Mouse (Mus musculus) spleen, embryonic (tissue): Measurements from ENCODE around the gene Rbfox2.
"Not testable (repeated sequence)": the region's sequence is repeated elsewhere in the genome, so short reads cannot be mapped to it uniquely, and the experiment has no call there.

Experiments used
- CTCF ChIA-PET: fragments of 350-600 bp; sonication (Branson Sonifier 250); formaldehyde crosslinking; loops from one replicate; lab custom pipeline; 2022; lab: Charles Lee

Gene Rbfox2

GRCm38 (mm10) chr15:77306547-77307261 lies at the start of gene Rbfox2:
TSS of gene Rbfox2 (minus strand) at chr15:77307004.
- CTCF ChIA-PET: no interaction called here

- CTCF ChIA-PET: no interaction called here
Measured at GRCm38 (mm10) chr15:77356248-77356810, 49.5 kb upstream of the Rbfox2 start.

GRCm38 (mm10) chr15:77354848-77355551 lies 48.2 kb upstream of the Rbfox2 start:
- CTCF ChIA-PET: no interaction called here

GRCm38 (mm10) chr15:77354496-77354847 lies 47.7 kb upstream of the Rbfox2 start:
- CTCF ChIA-PET: no interaction called here

GRCm38 (mm10) chr15:77353764-77354163 lies 47.0 kb upstream of the Rbfox2 start:
- CTCF ChIA-PET: no interaction called here

- CTCF ChIA-PET: no interaction called here
Measured at GRCm38 (mm10) chr15:77352863-77353262, 46.1 kb upstream of the Rbfox2 start.

- CTCF ChIA-PET: no interaction called here
Measured at GRCm38 (mm10) chr15:77350117-77350516, 43.3 kb upstream of the Rbfox2 start.

- CTCF ChIA-PET: no interaction called here
Measured at GRCm38 (mm10) chr15:77348146-77348545, 41.3 kb upstream of the Rbfox2 start.

- CTCF ChIA-PET: interaction anchor here (0.6 kb wide), 1 partner anchor 10 kb away, joined by 4 read pairs; no protein-coding TSS in a partner anchor
Measured at GRCm38 (mm10) chr15:77344127-77345125, 37.6 kb upstream of the Rbfox2 start.

GRCm38 (mm10) chr15:77343527-77344091 lies 36.8 kb upstream of the Rbfox2 start:
- CTCF ChIA-PET: no interaction called here

GRCm38 (mm10) chr15:77342962-77343526 lies 36.2 kb upstream of the Rbfox2 start:
- CTCF ChIA-PET: no interaction called here

GRCm38 (mm10) chr15:77342005-77342404 lies 35.2 kb upstream of the Rbfox2 start:
- CTCF ChIA-PET: no interaction called here

- CTCF ChIA-PET: no interaction called here
Measured at GRCm38 (mm10) chr15:77340581-77340980, 33.8 kb upstream of the Rbfox2 start.

GRCm38 (mm10) chr15:77338924-77339429 lies 32.2 kb upstream of the Rbfox2 start:
- CTCF ChIA-PET: no interaction called here

- CTCF ChIA-PET: no interaction called here
Measured at GRCm38 (mm10) chr15:77338451-77338850, 31.6 kb upstream of the Rbfox2 start.

- CTCF ChIA-PET: no interaction called here
Measured at GRCm38 (mm10) chr15:77337926-77338325, 31.1 kb upstream of the Rbfox2 start.

GRCm38 (mm10) chr15:77336968-77337341 lies 30.2 kb upstream of the Rbfox2 start:
- CTCF ChIA-PET: no interaction called here

- CTCF ChIA-PET: no interaction called here
Measured at GRCm38 (mm10) chr15:77336287-77336967, 29.6 kb upstream of the Rbfox2 start.

- CTCF ChIA-PET: not testable (repeated sequence)
Measured at GRCm38 (mm10) chr15:77335185-77335584, 28.4 kb upstream of the Rbfox2 start.
